Mouse (Mus musculus) inflammation-experienced regulatory T-cells, adult 6 months (primary cell): ENCODE measurements around the gene Ccl5. TPM values are rescaled to one million over a fixed set of nuclear protein-coding genes. Genes with fewer than 3 reads are reported as not detected.

Experiments
- ATAC-seq: one replicate; pipeline ENCODE4 v1.8.0; 2017
- polyA plus RNA-seq, 3 experiments: library from polyadenylated mRNA; unstranded; fragments of 100-300 nt; shearing (Covaris generic); gene quantifications; one replicate each; pipeline ENCODE4 v1.2.1; 2017

The Ccl5 gene
- polyA plus RNA-seq, 3 experiments from 2014 or later = 180 to 6,393 (median 256) TPM

- no peak for ATAC-seq
These were observed 8.5 kb upstream of the Ccl5 start for GRCm38 (mm10) chr11:83538705-83539314.

GRCm38 (mm10) chr11:83536831-83537230, 6.5 kb upstream of the Ccl5 start:
- ATAC-seq = no peak

- ATAC-seq = peak; percentile 49
These were observed 4.5 kb upstream of the Ccl5 start for GRCm38 (mm10) chr11:83534609-83535423.

GRCm38 (mm10) chr11:83534143-83534542, 3.8 kb upstream of the Ccl5 start:
- ATAC-seq = peak; percentile 49

GRCm38 (mm10) chr11:83533192-83533591, 2.9 kb upstream of the Ccl5 start:
- ATAC-seq = no peak

GRCm38 (mm10) chr11:83529024-83529423, 1.3 kb downstream of the Ccl5 start:
- no peak for ATAC-seq

GRCm38 (mm10) chr11:83522075-83522474, 8.2 kb downstream of the Ccl5 start, which contains the start of gene Heatr9:
Gene Heatr9 (minus strand): TSS chr11:83522175.
- ATAC-seq = no peak

GRCm38 (mm10) chr11:83518371-83518770, 11.9 kb downstream of the Ccl5 start:
- no peak for ATAC-seq

- ATAC-seq = no peak
These were observed 13.2 kb downstream of the Ccl5 start for GRCm38 (mm10) chr11:83517153-83517552.

GRCm38 (mm10) chr11:83509521-83509920, 20.8 kb downstream of the Ccl5 start:
- ATAC-seq = no peak

GRCm38 (mm10) chr11:83504308-83504707, 26.0 kb downstream of the Ccl5 start:
- no peak for ATAC-seq

- ATAC-seq = no peak
These were observed 34.7 kb downstream of the Ccl5 start for GRCm38 (mm10) chr11:83495571-83495970.

- no peak for ATAC-seq
These were observed 38.8 kb downstream of the Ccl5 start for GRCm38 (mm10) chr11:83491488-83491887.

Other genes starting within 250 kb of the Ccl5 start
- under 1 TPM in 1 of 3 experiments, not detected in 2; 0.09 TPM for gene Slfn14, start 243.8 kb downstream of the Ccl5 start, polyA plus RNA-seq
- gene Ap2b1, start 231.5 kb downstream of the Ccl5 start, polyA plus RNA-seq = 10 to 100 TPM; 57.2 to 59.1 (median 57.7) TPM
- 10 to 100 TPM in 2 of 3 experiments, 1 to 10 TPM in 1; 8.4 to 15.4 (median 13.2) TPM for gene Pex12, start 227.9 kb downstream of the Ccl5 start, polyA plus RNA-seq
- not detected for gene Rasl10b, start 121.4 kb downstream of the Ccl5 start, polyA plus RNA-seq
- gene Gas2l2, start 101.1 kb downstream of the Ccl5 start, polyA plus RNA-seq = not detected
- gene 1700020L24Rik, start 92.8 kb downstream of the Ccl5 start, polyA plus RNA-seq = 1 to 10 TPM in 1 of 3 experiments, under 1 TPM in 1, not detected in 1; 0.48 to 1.6 TPM
- gene Mmp28, start 67.4 kb downstream of the Ccl5 start, polyA plus RNA-seq = not detected
- gene Taf15, start 57.4 kb downstream of the Ccl5 start, polyA plus RNA-seq = 10 to 100 TPM; 17.8 to 20.6 (median 19.4) TPM
- 1 to 10 TPM in 1 of 3 experiments, under 1 TPM in 1, not detected in 1; 0.24 to 6.5 TPM for gene Heatr9, start 8.3 kb downstream of the Ccl5 start, polyA plus RNA-seq
- gene Ccl9, start 48.1 kb upstream of the Ccl5 start, polyA plus RNA-seq = not detected
- gene Ccl6, start 62.6 kb upstream of the Ccl5 start, polyA plus RNA-seq = 1 to 10 TPM in 1 of 3 experiments, not detected in 2; 1.3 TPM
- not detected for gene Rpl9-ps1, start 115.1 kb upstream of the Ccl5 start, polyA plus RNA-seq
- 10 to 100 TPM in 1 of 3 experiments, 1 to 10 TPM in 1, under 1 TPM in 1; 0.75 to 40.0 (median 1.2) TPM for gene Ccl3, start 118.8 kb upstream of the Ccl5 start, polyA plus RNA-seq
- gene Ccl4, start 132.1 kb upstream of the Ccl5 start, polyA plus RNA-seq = 100 to 1,000 TPM in 1 of 3 experiments, 1 to 10 TPM in 2; 6.4 to 184 (median 8.0) TPM
- 1 to 10 TPM in 2 of 3 experiments, under 1 TPM in 1; 0.90 to 1.9 (median 1.4) TPM for gene Wfdc17, start 173.5 kb upstream of the Ccl5 start, polyA plus RNA-seq
- not detected for gene Wfdc18, start 178.5 kb upstream of the Ccl5 start, polyA plus RNA-seq
- gene Wfdc21, start 216.4 kb upstream of the Ccl5 start, polyA plus RNA-seq = not detected
- 10 to 100 TPM; 28.7 to 42.7 (median 36.0) TPM for gene Heatr6, start 223.2 kb upstream of the Ccl5 start, polyA plus RNA-seq